28 mouse cellular contexts compared by ENCODE assay signal in the genomic region with DNA sequence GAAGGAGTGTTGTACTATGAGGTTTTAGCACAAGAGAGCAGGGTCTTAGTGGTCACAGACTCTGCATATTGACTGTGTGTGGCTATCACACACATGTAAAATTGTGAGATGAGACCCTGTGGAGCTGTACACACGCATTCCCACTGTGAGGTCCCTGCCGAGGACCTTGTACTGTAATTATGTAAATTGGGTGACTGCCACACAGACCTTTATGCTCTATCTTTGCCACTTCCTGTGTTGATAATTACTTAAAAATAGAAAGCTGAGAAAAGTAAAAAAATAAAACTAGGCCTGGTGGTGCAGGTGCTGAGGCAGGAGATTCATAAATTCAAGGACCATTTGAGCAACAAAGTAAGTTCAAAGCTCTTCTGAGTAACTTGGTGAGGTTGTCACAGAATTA. TPM values are rescaled to one million over a fixed set of nuclear protein-coding genes. Genes with fewer than 3 reads are reported as not detected.
DNase-seq lines count a peak whose midpoint lies in the region; ATAC-seq and TF ChIP-seq lines count a peak whose summit lies in the region.
"Had no signal": no experiment of that assay in that cellular context is flagged by ENCODE, and none has a peak within 500 bp of the region (broad histone marks: within the 10 kb centered on the region; RNA-seq: fewer than 3 reads in every experiment).

No protein-coding gene starts in this region.

- H3K27ac ChIP-seq in MEL (ENCODE audit: control insufficient read depth, low read depth, low read length): no peak overlapping the region
- no peak overlapping the region for H3K27ac ChIP-seq in intestine, embryonic 16.5 days (ENCODE audit: low read length)
- H3K27ac ChIP-seq: embryonic facial prominence, embryonic 12.5 days; forebrain, embryonic 15.5 days; heart, adult 2 months; hindbrain, embryonic 10.5 days; hindbrain, embryonic 14.5 days had no signal

- peak; percentile 48 to 58 for DNase-seq in spleen, postnatal 36 days (ENCODE audit: low spot score in 2 of 2)
- DNase-seq in spleen, postnatal 10 days (ENCODE audit: low spot score in 2 of 2): no peak
- DNase-seq in CD4-positive, CD25-positive, alpha-beta regulatory T cell, adult 2 months (ENCODE audit: low read depth, low spot score): peak; percentile 26
- no peak for DNase-seq in MEL (ENCODE audit: low read depth, low spot score)
- DNase-seq in urinary bladder, postnatal 25 days (ENCODE audit: low spot score): no peak
- DNase-seq in frontal cortex, postnatal 10 days (ENCODE audit: low spot score in 2 of 2): no peak
- DNase-seq: adrenal gland, adult 2 months; adrenal gland, postnatal 25 days; cerebellum, adult 11-12 months; cerebellum, adult 9-10 months; cerebellum, postnatal 25 days; gastrocnemius, postnatal 14 days; heart, adult 2 months had no signal

- no peaks in the 10 kb centered on the region for H3K79me2 ChIP-seq in MEL (ENCODE audit: control insufficient read depth, insufficient read depth, low read length, poor library complexity)

- ATAC-seq in inflammation-experienced regulatory T-cells, adult 6 months: peak; percentile 55
- no peak for ATAC-seq in intestine, embryonic 16.5 days
- ATAC-seq: forebrain, embryonic 15.5 days had no signal

- no peak for TF ChIP-seq POLR2A in MEL (IDR thresholded peaks at IDR 0.05; ENCODE audit: control insufficient read depth in 1 of 2, insufficient read depth in 1 of 2, low read depth in 1 of 2, low read length in 2 of 2, poor library complexity in 1 of 2)

- no peak for TF ChIP-seq CTCF in MEL (IDR thresholded peaks at IDR 0.05 in 2 of 3, conservative IDR thresholded peaks at IDR 0.05 in 1 of 3; ENCODE audit: control insufficient read depth in 1 of 3, insufficient read depth in 1 of 3, low read depth in 2 of 3, low read length in 3 of 3, poor library complexity in 1 of 3, severe bottlenecking in 1 of 3)

- WGBS in intestine, embryonic 16.5 days: 60% methylated on average over 2 of the region's 2 CpGs

- H3K4me3 ChIP-seq in MEL (ENCODE audit: control insufficient read depth in 1 of 2, insufficient read depth in 1 of 2, low read depth in 2 of 2, low read length in 2 of 2): no peak overlapping the region
- no peak overlapping the region for H3K4me3 ChIP-seq in intestine, embryonic 16.5 days (ENCODE audit: low read length)
- H3K4me3 ChIP-seq: embryonic facial prominence, embryonic 12.5 days; forebrain, embryonic 15.5 days; heart, adult 2 months; heart, embryonic 12.5 days; hindbrain, embryonic 10.5 days had no signal

- no peak overlapping the region for H3K4me2 ChIP-seq in intestine, embryonic 16.5 days (ENCODE audit: low read depth, low read length)
- H3K4me2 ChIP-seq: embryonic facial prominence, embryonic 12.5 days; forebrain, embryonic 15.5 days; heart, embryonic 12.5 days; hindbrain, embryonic 14.5 days had no signal

- H3K9ac ChIP-seq in MEL (ENCODE audit: control insufficient read depth, low read depth, low read length, poor library complexity, severe bottlenecking): no peak overlapping the region
- H3K9ac ChIP-seq in intestine, embryonic 16.5 days (ENCODE audit: low read depth, low read length): no peak overlapping the region
- H3K9ac ChIP-seq: embryonic facial prominence, embryonic 12.5 days; forebrain, embryonic 15.5 days; heart, embryonic 12.5 days; hindbrain, embryonic 14.5 days had no signal

- peaks cover 2% of the 10 kb centered on the region in 2 experiments; a peak in 2 of 4 replicates for H3K27me3 ChIP-seq in MEL (ENCODE audit: control insufficient read depth in 1 of 2, insufficient read depth in 2 of 2, low read length in 2 of 2)
- no peaks in the 10 kb centered on the region for H3K27me3 ChIP-seq in intestine, embryonic 16.5 days (replicated peaks; ENCODE audit: control insufficient read depth, insufficient read depth, low read length)
- H3K27me3 ChIP-seq: embryonic facial prominence, embryonic 12.5 days; forebrain, embryonic 15.5 days had no signal

- no peak for TF ChIP-seq EP300 in MEL (IDR thresholded peaks at IDR 0.05; ENCODE audit: low read depth in 1 of 2, low read length in 2 of 2)

- no peaks in the 10 kb centered on the region for H3K4me1 ChIP-seq in MEL (ENCODE audit: control insufficient read depth in 1 of 2, insufficient read depth in 2 of 2, low read length in 2 of 2)
- H3K4me1 ChIP-seq in intestine, embryonic 16.5 days (ENCODE audit: control insufficient read depth, insufficient read depth, low read length): 0 out of 2 replicates have a peak, but pooled peaks cover 6% of the 10 kb centered on the region
- H3K4me1 ChIP-seq: embryonic facial prominence, embryonic 12.5 days; forebrain, embryonic 15.5 days; heart, embryonic 12.5 days had no signal

- no peaks in the 10 kb centered on the region for H3K36me3 ChIP-seq in MEL (ENCODE audit: control insufficient read depth in 1 of 2, insufficient read depth in 2 of 2, low read length in 2 of 2)
- no peaks in the 10 kb centered on the region for H3K36me3 ChIP-seq in intestine, embryonic 16.5 days (ENCODE audit: control insufficient read depth, insufficient read depth, low read length)
- H3K36me3 ChIP-seq: embryonic facial prominence, embryonic 12.5 days; forebrain, embryonic 15.5 days; G1E; heart, embryonic 12.5 days; hindbrain, embryonic 10.5 days had no signal

- no peak for TF ChIP-seq RAD21 in MEL (IDR thresholded peaks at IDR 0.05; ENCODE audit: low read depth, low read length)

- no peaks in the 10 kb centered on the region for H3K9me3 ChIP-seq in MEL (replicated peaks; ENCODE audit: insufficient read depth, low read length)
- no peaks in the 10 kb centered on the region for H3K9me3 ChIP-seq in intestine, embryonic 16.5 days (ENCODE audit: control insufficient read depth, low read length)
- H3K9me3 ChIP-seq: embryonic facial prominence, embryonic 12.5 days; forebrain, embryonic 15.5 days; G1E; heart, embryonic 12.5 days; hindbrain, embryonic 10.5 days had no signal

TF ChIP-seq in MEL, 35 proteins besides CTCF, POLR2A, EP300 and RAD21:
- TF ChIP-seq GABPA (IDR thresholded peaks at IDR 0.05; ENCODE audit: low read depth, low read length) (no peak), MEF2A (IDR thresholded peaks at IDR 0.05; ENCODE audit: extremely low read depth, insufficient replicate concordance, low read depth, low read length, poor library complexity, severe bottlenecking) (0 out of 2 replicates have a peak, but pooled peaks have one; percentile 26)

RNA-seq across cellular contexts. Expression of gene Cd22, which starts 10.5 kb away (rescaled TPM):
- not detected in 2 replicates for total RNA-seq in MEL (2012; rRNA removed)
- polyA plus RNA-seq in MEL (2012; ENCODE audit: insufficient read depth in 1 of 2, insufficient read length in 2 of 2, low read depth in 1 of 2, low replicate concordance in 2 of 2, missing spikeins in 1 of 2): under 1 TPM in 1 of 2 experiments, not detected in 1; 0.07 TPM
- polyA plus RNA-seq in inflammation-experienced regulatory T-cells, adult 6 months (2017; shearing (Covaris generic)): 10 to 100 TPM; 10.5 to 17.5 (median 12.3) TPM
- 0.62 and 0.70 TPM in 2 replicates for polyA plus RNA-seq in intestine, embryonic 16.5 days (2015; fragmentation: Nextera tagmentation; extraction: Ambion mirVana)
- total RNA-seq: gastrocnemius, adult 18-20 months had no signal
- polyA plus RNA-seq: forebrain, embryonic 11.5 days; forebrain, embryonic 15.5 days; G1E; heart, embryonic 12.5 days; hindbrain, embryonic 10.5 days; hindbrain, embryonic 14.5 days had no signal

RNA-seq across cellular contexts. Expression of gene Mag, which starts 24.0 kb away (rescaled TPM):
- not detected in 2 replicates for total RNA-seq in MEL (2012; rRNA removed)
- polyA plus RNA-seq in MEL (2012; ENCODE audit: insufficient read depth in 1 of 2, insufficient read length in 2 of 2, low read depth in 1 of 2, low replicate concordance in 2 of 2, missing spikeins in 1 of 2): not detected
- not detected for polyA plus RNA-seq in inflammation-experienced regulatory T-cells, adult 6 months (2017; shearing (Covaris generic))
- polyA plus RNA-seq in intestine, embryonic 16.5 days (2015; fragmentation: Nextera tagmentation; extraction: Ambion mirVana): 0.31 TPM in 2 replicates
- total RNA-seq: G1E; heart, adult 2 months had no signal
- polyA plus RNA-seq: G1E; heart, embryonic 12.5 days had no signal

RNA-seq across cellular contexts. Expression of gene Ffar1, which starts 29.3 kb away (rescaled TPM):
- not detected in 2 replicates for total RNA-seq in MEL (2012; rRNA removed)
- not detected for polyA plus RNA-seq in MEL (2012; ENCODE audit: insufficient read depth in 1 of 2, insufficient read length in 2 of 2, low read depth in 1 of 2, low replicate concordance in 2 of 2, missing spikeins in 1 of 2)
- polyA plus RNA-seq in inflammation-experienced regulatory T-cells, adult 6 months (2017; shearing (Covaris generic)): under 1 TPM in 2 of 3 experiments, not detected in 1; 0.17 to 0.20 TPM
- polyA plus RNA-seq in intestine, embryonic 16.5 days (2015; fragmentation: Nextera tagmentation; extraction: Ambion mirVana): 0.35 and 0.37 TPM in 2 replicates
- total RNA-seq: adrenal gland, adult 2 months; adrenal gland, postnatal 25 days; gastrocnemius, adult 18-20 months; gastrocnemius, postnatal 14 days; heart, adult 2 months; heart, postnatal 25 days had no signal
- polyA plus RNA-seq: adrenal gland, adult 2 months; C2C12; embryonic facial prominence, embryonic 12.5 days; forebrain, embryonic 11.5 days; forebrain, embryonic 15.5 days; G1E; heart, embryonic 12.5 days; hindbrain, embryonic 10.5 days; hindbrain, embryonic 14.5 days had no signal

RNA-seq across cellular contexts. Expression of gene Hamp2, which starts 33.8 kb away (rescaled TPM):
- not detected in 2 replicates for total RNA-seq in MEL (2012; rRNA removed)
- not detected for polyA plus RNA-seq in MEL (2012; ENCODE audit: insufficient read depth in 1 of 2, insufficient read length in 2 of 2, low read depth in 1 of 2, low replicate concordance in 2 of 2, missing spikeins in 1 of 2)
- not detected for polyA plus RNA-seq in inflammation-experienced regulatory T-cells, adult 6 months (2017; shearing (Covaris generic))
- polyA plus RNA-seq in intestine, embryonic 16.5 days (2015; fragmentation: Nextera tagmentation; extraction: Ambion mirVana): not detected in 2 replicates
- total RNA-seq: G1E; gastrocnemius, adult 18-20 months; gastrocnemius, postnatal 14 days had no signal
- polyA plus RNA-seq: C2C12; cortical plate, adult 2 months; embryonic facial prominence, embryonic 12.5 days; forebrain, embryonic 11.5 days; forebrain, embryonic 15.5 days; G1E; heart, embryonic 12.5 days; heart, embryonic 16.5 days; hindbrain, embryonic 10.5 days; hindbrain, embryonic 14.5 days had no signal

RNA-seq across cellular contexts. Expression of gene Ffar3, which starts 34.7 kb away (rescaled TPM):
- total RNA-seq in MEL (2012; rRNA removed): not detected in 2 replicates
- not detected for polyA plus RNA-seq in MEL (2012; ENCODE audit: insufficient read depth in 1 of 2, insufficient read length in 2 of 2, low read depth in 1 of 2, low replicate concordance in 2 of 2, missing spikeins in 1 of 2)
- under 1 TPM in 1 of 3 experiments, not detected in 2; 0.27 TPM for polyA plus RNA-seq in inflammation-experienced regulatory T-cells, adult 6 months (2017; shearing (Covaris generic))
- polyA plus RNA-seq in intestine, embryonic 16.5 days (2015; fragmentation: Nextera tagmentation; extraction: Ambion mirVana): 0.78 TPM in 2 replicates
- total RNA-seq: G1E; gastrocnemius, adult 18-20 months; gastrocnemius, postnatal 14 days; heart, adult 2 months; heart, postnatal 25 days had no signal
- polyA plus RNA-seq: C2C12; forebrain, embryonic 11.5 days; forebrain, embryonic 15.5 days; G1E; gonadal fat pad, adult 2 months; heart, adult 2 months; heart, embryonic 12.5 days; heart, embryonic 16.5 days; hindbrain, embryonic 10.5 days; hindbrain, embryonic 14.5 days had no signal

Comparison
In these comparisons a context has a peak if more than half of its experiments do, and no peak if none do; other contexts are left out.
1. DNase-seq: peak in spleen, postnatal 36 days (2 of 2) and CD4-positive, CD25-positive, alpha-beta regulatory T cell, adult 2 months (single experiment); none in spleen, postnatal 10 days (0 of 2), MEL (single experiment), urinary bladder, postnatal 25 days (single experiment) and frontal cortex, postnatal 10 days (0 of 2).